ENCODE assay signal across 11 mouse cellular contexts in the genomic region with DNA sequence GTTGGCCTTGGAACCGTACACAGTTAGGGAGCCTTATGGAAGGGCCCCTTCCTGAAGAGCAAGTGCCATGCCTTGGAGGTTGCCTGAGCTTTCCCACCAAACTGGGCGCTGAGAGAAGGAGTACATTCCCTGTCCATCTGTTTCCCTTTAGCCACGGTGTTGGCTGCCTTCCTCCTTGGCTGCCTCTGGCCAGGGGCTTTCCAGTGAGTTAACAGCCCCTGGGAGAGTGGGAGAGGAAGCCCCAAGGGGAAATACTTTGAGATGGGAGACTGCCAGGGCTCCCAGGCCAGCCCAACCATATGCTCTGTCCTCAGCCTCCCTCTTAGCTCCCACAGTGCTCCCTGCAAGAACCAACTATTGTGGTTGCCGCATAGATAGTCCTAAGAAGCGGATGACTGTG.
DNase-seq lines count a peak whose midpoint lies in the region; ATAC-seq and TF ChIP-seq lines count a peak whose summit lies in the region.
"Had no signal": no experiment of that assay in that cellular context is flagged by ENCODE, and none has a peak within 500 bp of the region (broad histone marks: within the 10 kb centered on the region; RNA-seq: fewer than 3 reads in every experiment).

No protein-coding gene starts in this region.

- no peak for DNase-seq in forebrain, postnatal 0 days
- DNase-seq in forebrain, embryonic 11.5 days (ENCODE audit: low spot score), result no peak
- no peak for DNase-seq in midbrain, embryonic 14.5 days
- DNase-seq in heart, adult 9 months (ENCODE audit: low spot score in 2 of 2), result peak; percentile 61 to 65
- peak; percentile 32 for DNase-seq in skeletal muscle tissue, adult 2 months (ENCODE audit: low read depth, low spot score)
- no peak for DNase-seq in adrenal gland, postnatal 25 days
- DNase-seq: cerebellum, adult 9-11 months had no signal

- no peaks in the 10 kb centered on the region for H3K4me1 ChIP-seq in forebrain, postnatal 0 days (ENCODE audit: insufficient read depth)
- H3K4me1 ChIP-seq in forebrain, embryonic 11.5 days (replicated peaks; ENCODE audit: control insufficient read depth, insufficient read depth, low read length), result no peaks in the 10 kb centered on the region
- 0 out of 2 replicates have a peak, but pooled peaks cover 3% of the 10 kb centered on the region for H3K4me1 ChIP-seq in midbrain, embryonic 13.5 days (replicated peaks)
- H3K4me1 ChIP-seq in midbrain, embryonic 14.5 days (ENCODE audit: control insufficient read depth, insufficient read depth, low read length), result no peaks in the 10 kb centered on the region
- no peaks in the 10 kb centered on the region for H3K4me1 ChIP-seq in liver, embryonic 12.5 days

- H3K27me3 ChIP-seq in forebrain, postnatal 0 days (ENCODE audit: insufficient read depth, low read length), result no peaks in the 10 kb centered on the region
- no peaks in the 10 kb centered on the region for H3K27me3 ChIP-seq in forebrain, embryonic 11.5 days (ENCODE audit: control insufficient read depth, insufficient read depth, low read length)
- no peaks in the 10 kb centered on the region; the same call in 1 of the 2 replicates for H3K27me3 ChIP-seq in midbrain, embryonic 13.5 days
- no peaks in the 10 kb centered on the region for H3K27me3 ChIP-seq in midbrain, embryonic 14.5 days (ENCODE audit: control insufficient read depth, insufficient read depth, low read length)
- no peaks in the 10 kb centered on the region for H3K27me3 ChIP-seq in liver, embryonic 12.5 days (replicated peaks)
- H3K27me3 ChIP-seq: heart, embryonic 13.5 days had no signal

- ATAC-seq in forebrain, postnatal 0 days, result peak; percentile 29; the same call in 1 of the 2 replicates
- no peak for ATAC-seq in forebrain, embryonic 11.5 days (replicated peaks; ENCODE audit: low FRiP score)
- ATAC-seq in midbrain, embryonic 13.5 days, result peak; percentile 18; the same call in 1 of the 2 replicates
- ATAC-seq in midbrain, embryonic 14.5 days (ENCODE audit: low FRiP score, low TSS enrichment), result no peak
- no peak for ATAC-seq in liver, embryonic 12.5 days

- WGBS in forebrain, postnatal 0 days, result 67% methylated on average over 5 of the region's 5 CpGs
- 79% methylated on average over 5 of the region's 5 CpGs for WGBS in forebrain, embryonic 11.5 days
- 83% methylated on average over 5 of the region's 5 CpGs for WGBS in midbrain, embryonic 13.5 days
- WGBS in midbrain, embryonic 14.5 days, result 74% methylated on average over 5 of the region's 5 CpGs
- 48% methylated on average over 5 of the region's 5 CpGs for WGBS in liver, embryonic 12.5 days (ENCODE audit: insufficient replicate concordance)

- no peak overlapping the region for H3K4me2 ChIP-seq in forebrain, postnatal 0 days (ENCODE audit: low read depth)
- H3K4me2 ChIP-seq in forebrain, embryonic 11.5 days (ENCODE audit: low read depth, low read length, severe bottlenecking), result no peak overlapping the region
- no peak overlapping the region for H3K4me2 ChIP-seq in midbrain, embryonic 13.5 days (replicated peaks)
- H3K4me2 ChIP-seq in midbrain, embryonic 14.5 days (ENCODE audit: low read length), result no peak overlapping the region
- no peak overlapping the region for H3K4me2 ChIP-seq in liver, embryonic 12.5 days
- H3K4me2 ChIP-seq: heart, embryonic 13.5 days had no signal

- TF ChIP-seq CTCF in forebrain, postnatal 0 days (IDR thresholded peaks at IDR 0.05; ENCODE audit: low read depth), result no peak

- no peak overlapping the region for H3K27ac ChIP-seq in forebrain, postnatal 0 days (ENCODE audit: low read depth, low read length)
- H3K27ac ChIP-seq in forebrain, embryonic 11.5 days (ENCODE audit: low read depth, low read length), result no peak overlapping the region
- no peak overlapping the region for H3K27ac ChIP-seq in midbrain, embryonic 13.5 days
- H3K27ac ChIP-seq in midbrain, embryonic 14.5 days (replicated peaks; ENCODE audit: low read depth, low read length), result no peak overlapping the region
- H3K27ac ChIP-seq in liver, embryonic 12.5 days, result no peak overlapping the region
- H3K27ac ChIP-seq: heart, embryonic 13.5 days; macrophage had no signal

- H3K9ac ChIP-seq in forebrain, postnatal 0 days, result no peak overlapping the region
- no peak overlapping the region for H3K9ac ChIP-seq in forebrain, embryonic 11.5 days (ENCODE audit: low read length)
- no peak overlapping the region for H3K9ac ChIP-seq in midbrain, embryonic 13.5 days (replicated peaks)
- H3K9ac ChIP-seq in midbrain, embryonic 14.5 days (replicated peaks; ENCODE audit: low read length), result no peak overlapping the region
- H3K9ac ChIP-seq in liver, embryonic 12.5 days, result no peak overlapping the region
- H3K9ac ChIP-seq: heart, embryonic 13.5 days had no signal

- no peaks in the 10 kb centered on the region for H3K36me3 ChIP-seq in forebrain, postnatal 0 days (ENCODE audit: insufficient read depth)
- H3K36me3 ChIP-seq in forebrain, embryonic 11.5 days (ENCODE audit: control insufficient read depth, insufficient read depth, low read length), result no peaks in the 10 kb centered on the region
- H3K36me3 ChIP-seq in midbrain, embryonic 13.5 days, result no peaks in the 10 kb centered on the region
- H3K36me3 ChIP-seq in midbrain, embryonic 14.5 days (ENCODE audit: control insufficient read depth, insufficient read depth, low read length), result no peaks in the 10 kb centered on the region
- H3K36me3 ChIP-seq in liver, embryonic 12.5 days, result no peaks in the 10 kb centered on the region
- H3K36me3 ChIP-seq: heart, embryonic 13.5 days had no signal

- H3K4me3 ChIP-seq in forebrain, postnatal 0 days (ENCODE audit: low read depth, low read length), result no peak overlapping the region
- H3K4me3 ChIP-seq in forebrain, embryonic 11.5 days (ENCODE audit: low read depth, low read length), result no peak overlapping the region
- no peak overlapping the region for H3K4me3 ChIP-seq in midbrain, embryonic 13.5 days (replicated peaks)
- no peak overlapping the region for H3K4me3 ChIP-seq in midbrain, embryonic 14.5 days (replicated peaks; ENCODE audit: low read depth, low read length)
- no peak overlapping the region for H3K4me3 ChIP-seq in liver, embryonic 12.5 days
- H3K4me3 ChIP-seq: heart, embryonic 13.5 days had no signal

- H3K9me3 ChIP-seq in forebrain, postnatal 0 days (ENCODE audit: low read length), result no peaks in the 10 kb centered on the region
- H3K9me3 ChIP-seq in forebrain, embryonic 11.5 days (ENCODE audit: control insufficient read depth, low read length), result no peaks in the 10 kb centered on the region
- H3K9me3 ChIP-seq in midbrain, embryonic 13.5 days, result no peaks in the 10 kb centered on the region
- no peaks in the 10 kb centered on the region for H3K9me3 ChIP-seq in midbrain, embryonic 14.5 days (ENCODE audit: control insufficient read depth, low read length)
- no peaks in the 10 kb centered on the region for H3K9me3 ChIP-seq in liver, embryonic 12.5 days (replicated peaks)
- H3K9me3 ChIP-seq: heart, embryonic 13.5 days had no signal

Comparison
In these comparisons a context has a peak if more than half of its experiments do, and no peak if none do; other contexts are left out.
1. ATAC-seq: peak in forebrain, postnatal 0 days (single experiment) and midbrain, embryonic 13.5 days (single experiment); none in forebrain, embryonic 11.5 days (single experiment), midbrain, embryonic 14.5 days (single experiment) and liver, embryonic 12.5 days (single experiment).
2. DNase-seq: peak in heart, adult 9 months (2 of 2) and skeletal muscle tissue, adult 2 months (single experiment); none in forebrain, postnatal 0 days (single experiment), forebrain, embryonic 11.5 days (single experiment), midbrain, embryonic 14.5 days (single experiment) and adrenal gland, postnatal 25 days (single experiment).